Mouse (Mus musculus): ENCODE measurements around the gene Gmpr. TPM values are rescaled to one million over a fixed set of nuclear protein-coding genes. Genes with fewer than 3 reads are reported as not detected.

Gene Gmpr
- polyA plus RNA-seq (2015; fragmentation: Nextera tagmentation; extraction: Ambion mirVana): 23.4 and 29.2 TPM in 2 replicates

GRCm38 (mm10) chr13:45507274-45508229 is at the start of gene Gmpr:
Gene Gmpr (plus strand): TSS chr13:45507444.
- no peaks in the 10 kb centered on the region for H3K27me3 ChIP-seq (ENCODE audit: control insufficient read depth, insufficient read depth, low read depth, low read length)
- H3K27ac ChIP-seq (ENCODE audit: low read length): peak within 1 kb of the TSS; percentile 25

GRCm38 (mm10) chr13:45457459-45457858 is 49.8 kb upstream of the Gmpr start:
- H3K9ac ChIP-seq (ENCODE audit: low read length): no peak overlapping the region
- H3K4me1 ChIP-seq (replicated peaks; ENCODE audit: control insufficient read depth, insufficient read depth, low read length): peaks cover 25% of the 10 kb centered on the region
- H3K27me3 ChIP-seq (ENCODE audit: control insufficient read depth, insufficient read depth, low read depth, low read length): no peaks in the 10 kb centered on the region
- no peak overlapping the region for H3K4me3 ChIP-seq (ENCODE audit: low read length)
- no peaks in the 10 kb centered on the region for H3K9me3 ChIP-seq (ENCODE audit: control insufficient read depth, low read length)
- no peak for ATAC-seq (ENCODE audit: low read depth)
- no peak overlapping the region for H3K4me2 ChIP-seq (ENCODE audit: low read depth, low read length)
- no peak overlapping the region for H3K27ac ChIP-seq (ENCODE audit: low read length)
- 49% methylated on average over 7 of the region's 7 CpGs for WGBS
- H3K36me3 ChIP-seq (ENCODE audit: control insufficient read depth, insufficient read depth, low read length): no peaks in the 10 kb centered on the region

More at GRCm38 (mm10) chr13:45507274-45508229, at the start of gene Gmpr:
- no peaks in the 10 kb centered on the region for H3K36me3 ChIP-seq (ENCODE audit: control insufficient read depth, insufficient read depth, low read length)
- peaks cover 23% of the 10 kb centered on the region for H3K4me1 ChIP-seq (replicated peaks; ENCODE audit: control insufficient read depth, insufficient read depth, low read length)
- 1% methylated on average over 58 of the region's 63 CpGs for WGBS
- H3K9me3 ChIP-seq (ENCODE audit: control insufficient read depth, low read length): no peaks in the 10 kb centered on the region
- peak within 1 kb of the TSS; percentile 68 for H3K4me3 ChIP-seq (ENCODE audit: low read length)
- H3K4me2 ChIP-seq (ENCODE audit: low read depth, low read length): peak within 1 kb of the TSS; percentile 98
- H3K9ac ChIP-seq (ENCODE audit: low read length): peak within 1 kb of the TSS; percentile 77
- ATAC-seq (ENCODE audit: low read depth): peak; percentile 92

- no peaks in the 10 kb centered on the region for H3K36me3 ChIP-seq (ENCODE audit: control insufficient read depth, insufficient read depth, low read length)
- H3K4me2 ChIP-seq (ENCODE audit: low read depth, low read length): no peak overlapping the region
- 87% methylated on average over 3 of the region's 3 CpGs for WGBS
- no peaks in the 10 kb centered on the region for H3K9me3 ChIP-seq (ENCODE audit: control insufficient read depth, low read length)
- no peak for ATAC-seq (ENCODE audit: low read depth)
- no peak overlapping the region for H3K27ac ChIP-seq (ENCODE audit: low read length)
- H3K9ac ChIP-seq (ENCODE audit: low read length): no peak overlapping the region
- no peak overlapping the region for H3K4me3 ChIP-seq (ENCODE audit: low read length)
- no peaks in the 10 kb centered on the region for H3K27me3 ChIP-seq (ENCODE audit: control insufficient read depth, insufficient read depth, low read depth, low read length)
- peaks cover 7% of the 10 kb centered on the region for H3K4me1 ChIP-seq (replicated peaks; ENCODE audit: control insufficient read depth, insufficient read depth, low read length)
Observed at GRCm38 (mm10) chr13:45460177-45460576, 47.1 kb upstream of the Gmpr start.

- no peaks in the 10 kb centered on the region for H3K36me3 ChIP-seq (ENCODE audit: control insufficient read depth, insufficient read depth, low read length)
- H3K9me3 ChIP-seq (ENCODE audit: control insufficient read depth, low read length): no peaks in the 10 kb centered on the region
- ATAC-seq (ENCODE audit: low read depth): no peak
- no peak overlapping the region for H3K27ac ChIP-seq (ENCODE audit: low read length)
- H3K9ac ChIP-seq (ENCODE audit: low read length): no peak overlapping the region
- H3K27me3 ChIP-seq (ENCODE audit: control insufficient read depth, insufficient read depth, low read depth, low read length): no peaks in the 10 kb centered on the region
- H3K4me1 ChIP-seq (replicated peaks; ENCODE audit: control insufficient read depth, insufficient read depth, low read length): no peaks in the 10 kb centered on the region
- H3K4me3 ChIP-seq (ENCODE audit: low read length): no peak overlapping the region
- WGBS: 72% methylated on average over 14 of the region's 14 CpGs
- H3K4me2 ChIP-seq (ENCODE audit: low read depth, low read length): no peak overlapping the region
Observed at GRCm38 (mm10) chr13:45461370-45461958, 45.8 kb upstream of the Gmpr start.

- H3K27ac ChIP-seq (ENCODE audit: low read length): no peak overlapping the region
- no peaks in the 10 kb centered on the region for H3K27me3 ChIP-seq (ENCODE audit: control insufficient read depth, insufficient read depth, low read depth, low read length)
- H3K4me3 ChIP-seq (ENCODE audit: low read length): no peak overlapping the region
- 82% methylated on average over 10 of the region's 10 CpGs for WGBS
- ATAC-seq (ENCODE audit: low read depth): no peak
- H3K4me2 ChIP-seq (ENCODE audit: low read depth, low read length): no peak overlapping the region
- H3K9ac ChIP-seq (ENCODE audit: low read length): no peak overlapping the region
- no peaks in the 10 kb centered on the region for H3K9me3 ChIP-seq (ENCODE audit: control insufficient read depth, low read length)
- no peaks in the 10 kb centered on the region for H3K36me3 ChIP-seq (ENCODE audit: control insufficient read depth, insufficient read depth, low read length)
- peaks cover 11% of the 10 kb centered on the region for H3K4me1 ChIP-seq (replicated peaks; ENCODE audit: control insufficient read depth, insufficient read depth, low read length)
Observed at GRCm38 (mm10) chr13:45465616-45466015, 41.6 kb upstream of the Gmpr start.

- 49% methylated on average over 10 of the region's 10 CpGs for WGBS
- H3K4me1 ChIP-seq (replicated peaks; ENCODE audit: control insufficient read depth, insufficient read depth, low read length): peaks cover 11% of the 10 kb centered on the region
- H3K4me2 ChIP-seq (ENCODE audit: low read depth, low read length): no peak overlapping the region
- no peak overlapping the region for H3K27ac ChIP-seq (ENCODE audit: low read length)
- no peak overlapping the region for H3K9ac ChIP-seq (ENCODE audit: low read length)
- no peaks in the 10 kb centered on the region for H3K36me3 ChIP-seq (ENCODE audit: control insufficient read depth, insufficient read depth, low read length)
- H3K9me3 ChIP-seq (ENCODE audit: control insufficient read depth, low read length): no peaks in the 10 kb centered on the region
- no peak overlapping the region for H3K4me3 ChIP-seq (ENCODE audit: low read length)
- H3K27me3 ChIP-seq (ENCODE audit: control insufficient read depth, insufficient read depth, low read depth, low read length): no peaks in the 10 kb centered on the region
- no peak for ATAC-seq (ENCODE audit: low read depth)
Observed at GRCm38 (mm10) chr13:45466031-45466519, 41.2 kb upstream of the Gmpr start.

- Histone ChIP-seq H3K9ac (ENCODE audit: low read length) (no peak overlapping the region), H3K9me3 (ENCODE audit: control insufficient read depth, low read length) (no peaks in the 10 kb centered on the region), H3K4me3 (ENCODE audit: low read length) (no peak overlapping the region), H3K27me3 (ENCODE audit: control insufficient read depth, insufficient read depth, low read depth, low read length) (no peaks in the 10 kb centered on the region), H3K4me2 (ENCODE audit: low read depth, low read length) (no peak overlapping the region), H3K27ac (ENCODE audit: low read length) (no peak overlapping the region), H3K36me3 (ENCODE audit: control insufficient read depth, insufficient read depth, low read length) (no peaks in the 10 kb centered on the region), H3K4me1 (replicated peaks; ENCODE audit: control insufficient read depth, insufficient read depth, low read length) (peaks cover 11% of the 10 kb centered on the region)
- ATAC-seq (ENCODE audit: low read depth): no peak
- 68% methylated on average over 5 of the region's 5 CpGs for WGBS
Observed at GRCm38 (mm10) chr13:45468751-45469150, 38.5 kb upstream of the Gmpr start.

GRCm38 (mm10) chr13:45469481-45470301 is 37.6 kb upstream of the Gmpr start:
- Histone ChIP-seq H3K9ac (ENCODE audit: low read length) (peak overlapping the region; percentile 21; the same call in 1 of the 2 replicates), H3K4me1 (replicated peaks; ENCODE audit: control insufficient read depth, insufficient read depth, low read length) (peaks cover 11% of the 10 kb centered on the region), H3K36me3 (ENCODE audit: control insufficient read depth, insufficient read depth, low read length) (no peaks in the 10 kb centered on the region), H3K4me2 (ENCODE audit: low read depth, low read length) (peak overlapping the region; percentile 14; the same call in 1 of the 2 replicates), H3K4me3 (ENCODE audit: low read length) (no peak overlapping the region), H3K9me3 (ENCODE audit: control insufficient read depth, low read length) (no peaks in the 10 kb centered on the region), H3K27me3 (ENCODE audit: control insufficient read depth, insufficient read depth, low read depth, low read length) (no peaks in the 10 kb centered on the region), H3K27ac (ENCODE audit: low read length) (peak overlapping the region; percentile 3; the same call in 1 of the 2 replicates)
- ATAC-seq (ENCODE audit: low read depth): peak; percentile 47; the same call in 1 of the 2 replicates
- WGBS: 29% methylated on average over 19 of the region's 19 CpGs
